Mouse (Mus musculus) regulatory T cell (primary cell): ENCODE results near the gene Klra10.
"Not testable (repeated sequence)": the region's sequence is repeated elsewhere in the genome, so short reads cannot be mapped to it uniquely, and the experiment has no call there.

Source experiments
- in situ Hi-C: fragments of 300-600 bp; cut with MboI, MseI; formaldehyde crosslinking; loops from one replicate; pipeline ENCODE4 v1.15.1; 2025; ENCODE audit warnings: high pct_unique_total_duplicates

The Klra10 gene

GRCm38 (mm10) chr6:130281828-130282227 lies at the start of gene Klra10:
TSS of gene Klra10 (minus strand) at chr6:130281928.
- in situ Hi-C loops: not testable (repeated sequence)

- in situ Hi-C loops: no loop called here
Observed at GRCm38 (mm10) chr6:130287984-130288649, 6.4 kb upstream of the Klra10 start.

GRCm38 (mm10) chr6:130255326-130255725 lies 26.4 kb downstream of the Klra10 start:
- in situ Hi-C loops: no loop called here

GRCm38 (mm10) chr6:130237536-130237935 lies 44.2 kb downstream of the Klra10 start:
- in situ Hi-C loops: no loop called here

- in situ Hi-C loops: no loop called here
Observed at GRCm38 (mm10) chr6:130236635-130237034, 45.1 kb downstream of the Klra10 start.

GRCm38 (mm10) chr6:130233222-130233621 lies 48.5 kb downstream of the Klra10 start, which contains the start of gene Klra7:
TSS of gene Klra7 (minus strand) at chr6:130233322.
- in situ Hi-C loops: no loop called here
